Mouse (Mus musculus): ENCODE data around the gene Smim9. TPM values are rescaled to one million over a fixed set of nuclear protein-coding genes. Genes with fewer than 3 reads are reported as not detected.

Smim9 gene
- polyA plus RNA-seq (2017; shearing (Covaris generic)) = not detected

DNA sequence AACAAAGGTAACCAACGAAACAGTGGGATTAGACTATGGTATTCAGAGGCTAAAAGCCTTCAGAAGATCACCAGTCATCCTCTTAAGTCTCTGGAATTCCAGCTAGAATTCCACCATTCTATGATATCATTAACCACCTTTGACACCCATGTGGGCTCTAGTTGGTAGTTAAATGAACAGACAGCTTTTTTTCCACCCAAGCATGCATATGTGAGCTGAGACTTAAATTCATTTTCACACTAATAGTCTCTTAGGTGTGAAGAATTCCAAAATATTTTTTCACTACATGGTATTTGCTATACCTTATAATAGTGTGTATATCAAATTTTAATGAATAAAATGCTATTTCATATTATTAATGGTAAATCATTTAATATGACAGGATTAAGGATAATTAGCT is at the start of gene Smim9:
TSS of gene Smim9 (minus strand) at position 101 of the 400 bp plus-strand sequence.

GRCm38 (mm10) chrX:75130467-75131160 is 33.0 kb downstream of the Smim9 start, which contains the start of gene Mpp1:
TSS of gene Mpp1 (minus strand) at chrX:75131016.

Other genes starting within 250 kb of the Smim9 start
- 10 to 100 TPM in 1 of 2 experiments, 1 to 10 TPM in 1; 7.2 to 14.5 TPM for gene Gab3, start 78.3 kb downstream of the Smim9 start, polyA plus RNA-seq (2017; shearing (Covaris generic))
- gene Dkc1, start 67.9 kb downstream of the Smim9 start, polyA plus RNA-seq (2017; shearing (Covaris generic)) = 100 to 1,000 TPM in 1 of 2 experiments, 10 to 100 TPM in 1; 75.1 to 128 TPM
- gene Mpp1, start 32.8 kb downstream of the Smim9 start, polyA plus RNA-seq (2017; shearing (Covaris generic)) = 100 to 1,000 TPM in 1 of 2 experiments, 10 to 100 TPM in 1; 91.4 to 110 TPM
- gene Fundc2, start 218.6 kb upstream of the Smim9 start, polyA plus RNA-seq (2017; shearing (Covaris generic)) = 10 to 100 TPM; 59.8 to 64.5 TPM
- gene F8, start 218.8 kb upstream of the Smim9 start, polyA plus RNA-seq (2017; shearing (Covaris generic)) = 1 to 10 TPM; 1.2 to 1.5 TPM